Mouse (Mus musculus): ENCODE measurements at regions not wholly inside any gene's neighbourhood (a gene's known extent, or its start where the extent isn't known, plus 50 kb on each side); places are given as distances from the start of the nearest gene placed in this dataset.

- no peak for DNase-seq (ENCODE audit: low read depth, low spot score)
Measured at GRCm38 (mm10) chr2:137705724-137706422, 550.5 kb upstream of the Btbd3 start.

GRCm38 (mm10) chr2:137704948-137705723, 551.2 kb upstream of the Btbd3 start:
- no peak for DNase-seq (ENCODE audit: low read depth, low spot score)

GRCm38 (mm10) chr2:137704565-137704947, 551.8 kb upstream of the Btbd3 start:
- no peak for DNase-seq (ENCODE audit: low read depth, low spot score)

GRCm38 (mm10) chr2:137704051-137704450, 552.3 kb upstream of the Btbd3 start:
- DNase-seq (ENCODE audit: low read depth, low spot score), result no peak

GRCm38 (mm10) chr2:137695885-137696284, 560.5 kb upstream of the Btbd3 start:
- DNase-seq (ENCODE audit: low read depth, low spot score), result no peak

GRCm38 (mm10) chr2:137694020-137694419, 562.3 kb upstream of the Btbd3 start:
- DNase-seq (ENCODE audit: low read depth, low spot score), result no peak

GRCm38 (mm10) chr2:137687208-137687607, 569.2 kb upstream of the Btbd3 start:
- no peak for DNase-seq (ENCODE audit: low read depth, low spot score)

- no peak for DNase-seq (ENCODE audit: low read depth, low spot score)
Measured at GRCm38 (mm10) chr2:137686735-137687134, 569.6 kb upstream of the Btbd3 start.

- no peak for DNase-seq (ENCODE audit: low read depth, low spot score)
Measured at GRCm38 (mm10) chr2:137681762-137682161, 565.3 kb upstream of the Jag1 start.

- DNase-seq (ENCODE audit: low read depth, low spot score), result no peak
Measured at GRCm38 (mm10) chr2:137663171-137663570, 546.7 kb upstream of the Jag1 start.

- no peak for DNase-seq (ENCODE audit: low read depth, low spot score)
Measured at GRCm38 (mm10) chr2:137662216-137662615, 545.8 kb upstream of the Jag1 start.

GRCm38 (mm10) chr2:137660449-137660848, 544.0 kb upstream of the Jag1 start:
- DNase-seq (ENCODE audit: low read depth, low spot score), result no peak

- DNase-seq (ENCODE audit: low read depth, low spot score), result no peak
Measured at GRCm38 (mm10) chr2:137654296-137654695, 537.9 kb upstream of the Jag1 start.

- DNase-seq (ENCODE audit: low read depth, low spot score), result no peak
Measured at GRCm38 (mm10) chr2:137644160-137644559, 527.7 kb upstream of the Jag1 start.

- DNase-seq (ENCODE audit: low read depth, low spot score), result no peak
Measured at GRCm38 (mm10) chr2:137643269-137644055, 527.0 kb upstream of the Jag1 start.

- no peak for DNase-seq (ENCODE audit: low read depth, low spot score)
Measured at GRCm38 (mm10) chr2:137635019-137635621, 518.7 kb upstream of the Jag1 start.

- no peak for DNase-seq (ENCODE audit: low read depth, low spot score)
Measured at GRCm38 (mm10) chr2:137616637-137617036, 500.2 kb upstream of the Jag1 start.

GRCm38 (mm10) chr2:137613791-137614190, 497.3 kb upstream of the Jag1 start:
- DNase-seq (ENCODE audit: low read depth, low spot score), result no peak

GRCm38 (mm10) chr2:137608506-137608905, 492.1 kb upstream of the Jag1 start:
- no peak for DNase-seq (ENCODE audit: low read depth, low spot score)

GRCm38 (mm10) chr2:137598136-137598535, 481.7 kb upstream of the Jag1 start:
- no peak for DNase-seq (ENCODE audit: low read depth, low spot score)

GRCm38 (mm10) chr2:137594509-137594908, 478.1 kb upstream of the Jag1 start:
- no peak for DNase-seq (ENCODE audit: low read depth, low spot score)

GRCm38 (mm10) chr2:137591551-137591950, 475.1 kb upstream of the Jag1 start:
- no peak for DNase-seq (ENCODE audit: low read depth, low spot score)

Data from c-Kit-negative CD71-positive TER-119-positive erythroid progenitor cells, embryonic 14.5 days (primary cell).